Mouse (Mus musculus): Measurements from ENCODE around the gene Lrguk. TPM values are rescaled to one million over a fixed set of nuclear protein-coding genes. Genes with fewer than 3 reads are reported as not detected.

The Lrguk gene
- polyA plus RNA-seq, 1 experiment from 2014 or later = 2.2 TPM

DNA sequence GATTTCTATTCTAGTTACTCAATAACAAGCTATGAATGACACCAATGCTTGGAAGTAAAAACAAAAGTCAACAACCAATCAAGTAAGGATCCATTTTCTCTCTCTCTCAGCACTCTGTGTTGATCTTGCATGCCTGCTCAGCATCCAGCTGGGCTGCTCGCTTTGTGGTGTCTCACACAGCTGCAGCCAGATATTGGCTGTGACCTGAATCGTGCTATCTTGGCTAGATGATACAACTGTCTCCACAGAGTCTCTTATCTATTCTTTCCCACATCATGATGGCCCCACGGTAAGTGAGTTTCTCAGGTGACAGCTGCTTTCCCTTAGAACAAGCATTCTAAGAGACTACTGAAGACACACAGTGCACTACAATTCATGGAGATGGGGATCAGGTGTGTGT is 152.7 kb downstream of the Lrguk start:
- H3K27ac ChIP-seq (ENCODE audit: low read depth, low read length) = no peak overlapping the region
- ATAC-seq (replicated peaks; ENCODE audit: low FRiP score) = no peak
- no peak overlapping the region for H3K4me3 ChIP-seq (ENCODE audit: low read depth, low read length)
- WGBS = 90% methylated on average over 3 of the region's 3 CpGs
- DNase-seq (ENCODE audit: low spot score) = no peak
- no peaks in the 10 kb centered on the region for H3K27me3 ChIP-seq (ENCODE audit: control insufficient read depth, insufficient read depth, low read length)
- H3K9ac ChIP-seq (ENCODE audit: low read length) = no peak overlapping the region
- no peak overlapping the region for H3K4me2 ChIP-seq (ENCODE audit: low read depth, low read length, severe bottlenecking)
- H3K4me1 ChIP-seq (replicated peaks; ENCODE audit: control insufficient read depth, insufficient read depth, low read length) = no peaks in the 10 kb centered on the region
- H3K9me3 ChIP-seq (ENCODE audit: control insufficient read depth, low read length) = no peaks in the 10 kb centered on the region
- H3K36me3 ChIP-seq (ENCODE audit: control insufficient read depth, insufficient read depth, low read length) = no peaks in the 10 kb centered on the region

DNA sequence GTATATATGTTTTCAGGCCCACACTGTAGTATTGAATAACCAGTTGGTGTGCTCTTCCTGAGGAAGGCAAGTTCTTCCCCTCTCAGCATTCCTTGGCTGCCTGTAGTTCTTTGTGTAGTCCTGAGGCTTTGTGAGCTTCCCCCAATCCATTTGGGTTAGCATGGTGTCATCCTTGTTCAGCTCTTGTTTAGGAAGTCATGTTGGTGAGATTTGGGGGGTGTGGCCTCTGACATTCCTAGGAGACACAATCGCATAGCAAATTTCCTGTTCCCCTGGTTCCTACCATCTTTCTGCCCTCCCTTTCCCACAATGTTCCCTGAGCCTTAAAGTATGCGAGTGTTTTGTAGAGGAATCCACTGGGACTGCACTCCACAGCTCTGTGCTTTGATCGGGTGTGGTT is 154.1 kb downstream of the Lrguk start:
- DNase-seq (ENCODE audit: low spot score) (no peak), ATAC-seq (replicated peaks; ENCODE audit: low FRiP score) (no peak)
- WGBS = 94% methylated on average over 3 of the region's 3 CpGs
- no peaks in the 10 kb centered on the region for H3K9me3 ChIP-seq (ENCODE audit: control insufficient read depth, low read length)
- no peaks in the 10 kb centered on the region for H3K27me3 ChIP-seq (ENCODE audit: control insufficient read depth, insufficient read depth, low read length)
- H3K4me2 ChIP-seq (ENCODE audit: low read depth, low read length, severe bottlenecking) = no peak overlapping the region
- H3K36me3 ChIP-seq (ENCODE audit: control insufficient read depth, insufficient read depth, low read length) = no peaks in the 10 kb centered on the region
- no peak overlapping the region for H3K27ac ChIP-seq (ENCODE audit: low read depth, low read length)
- no peak overlapping the region for H3K9ac ChIP-seq (ENCODE audit: low read length)
- no peak overlapping the region for H3K4me3 ChIP-seq (ENCODE audit: low read depth, low read length)
- no peaks in the 10 kb centered on the region for H3K4me1 ChIP-seq (replicated peaks; ENCODE audit: control insufficient read depth, insufficient read depth, low read length)

Other genes starting within 250 kb of the Lrguk start
- gene Slc35b4, start 147.7 kb downstream of the Lrguk start, polyA plus RNA-seq (2014; fragmentation: Nextera tagmentation; extraction: Ambion mirVana) = 47.1 and 49.6 TPM in 2 replicates

Measured in forebrain, embryonic 11.5 days (tissue).